Mouse (Mus musculus): ENCODE measurements around the gene Itpr3.
A peak's percentile ranks its signal among the peaks of the same experiment; 100 is the strongest.

Itpr3 gene

DNA sequence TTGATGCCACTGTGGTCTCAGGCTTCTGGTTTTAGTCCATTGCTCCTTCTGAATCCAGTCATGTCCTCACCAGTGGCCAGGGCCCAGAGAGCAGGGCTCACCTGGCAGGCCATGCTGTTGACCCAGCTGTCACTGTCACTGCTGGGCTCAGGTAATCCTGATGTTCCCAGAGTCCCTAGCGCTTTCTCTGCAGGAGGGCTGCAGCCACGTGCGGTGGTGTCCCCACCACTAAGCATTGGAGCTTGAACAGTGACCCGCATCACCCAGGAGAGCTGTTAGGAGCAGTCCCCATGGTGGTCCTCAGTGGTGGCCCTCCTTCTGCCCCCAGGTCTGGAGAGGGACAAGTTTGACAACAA is 62.4 kb downstream of the Itpr3 start:
- DNase-seq (ENCODE audit: low spot score in 2 of 2): no peak

DNA sequence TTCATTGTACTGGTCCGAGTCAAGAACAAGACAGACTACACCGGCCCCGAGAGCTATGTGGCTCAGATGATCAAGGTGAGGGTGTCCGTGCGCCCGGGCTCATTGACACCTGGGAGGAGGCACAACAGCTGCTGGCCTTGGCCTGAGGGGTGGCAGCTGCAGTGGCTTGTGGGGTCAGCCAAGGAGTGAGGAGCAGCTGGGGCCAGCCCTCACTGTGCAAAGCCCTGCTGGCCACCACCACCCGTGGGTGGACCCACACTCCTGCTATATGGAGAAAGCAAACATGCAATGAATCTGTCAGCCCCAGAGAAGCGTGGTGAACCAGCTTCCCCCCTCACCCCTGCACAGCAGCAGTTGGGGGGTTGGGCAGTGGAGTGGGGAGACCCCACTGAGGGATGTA is 62.9 kb downstream of the Itpr3 start:
- DNase-seq (ENCODE audit: low spot score in 2 of 2): no peak

DNA sequence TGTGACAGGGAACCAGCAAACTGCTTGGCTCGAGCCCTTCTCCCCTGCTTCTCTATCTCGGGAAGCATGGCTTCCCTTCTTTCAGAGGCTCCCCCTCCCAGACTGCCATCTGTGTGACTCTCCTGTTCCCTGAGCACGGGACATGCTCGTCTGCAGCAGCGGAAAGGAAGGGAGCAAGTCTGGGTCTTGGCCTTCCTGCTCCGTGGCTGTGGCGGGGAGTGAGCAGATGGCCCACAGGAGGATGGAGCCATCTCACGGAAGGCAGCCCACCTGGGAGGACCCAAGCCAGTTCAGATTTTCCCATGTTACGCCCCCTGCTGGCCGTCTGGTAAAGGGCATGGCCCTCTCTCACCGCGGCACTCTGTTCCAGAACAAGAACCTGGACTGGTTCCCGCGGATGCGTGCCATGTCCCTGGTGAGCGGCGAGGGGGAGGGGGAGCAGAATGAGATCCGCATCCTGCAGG is 63.5 kb downstream of the Itpr3 start:
- peak in 1 of 2 experiments; percentile 28 for DNase-seq (ENCODE audit: low spot score in 2 of 2)

DNA sequence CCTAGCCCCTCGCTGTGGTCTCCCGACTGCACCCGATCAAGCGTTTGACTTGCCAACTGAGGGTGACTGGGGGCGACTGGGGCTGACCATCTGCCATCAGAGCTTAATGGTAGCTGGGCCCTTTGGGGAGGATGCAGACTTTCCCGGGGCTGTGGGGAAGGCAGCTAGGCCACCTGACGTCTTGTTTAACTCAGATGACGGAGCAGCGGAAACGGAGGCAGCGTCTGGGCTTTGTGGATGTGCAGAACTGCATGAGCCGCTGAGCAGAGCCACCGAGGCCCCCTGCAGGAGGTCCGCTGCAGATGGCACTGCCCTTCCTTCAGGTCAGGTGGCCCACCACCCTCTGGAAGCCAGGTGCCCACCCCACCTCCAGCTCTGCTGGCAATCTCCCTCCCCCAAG is 64.2 kb downstream of the Itpr3 start:
- DNase-seq (ENCODE audit: low spot score in 2 of 2): no peak

DNA sequence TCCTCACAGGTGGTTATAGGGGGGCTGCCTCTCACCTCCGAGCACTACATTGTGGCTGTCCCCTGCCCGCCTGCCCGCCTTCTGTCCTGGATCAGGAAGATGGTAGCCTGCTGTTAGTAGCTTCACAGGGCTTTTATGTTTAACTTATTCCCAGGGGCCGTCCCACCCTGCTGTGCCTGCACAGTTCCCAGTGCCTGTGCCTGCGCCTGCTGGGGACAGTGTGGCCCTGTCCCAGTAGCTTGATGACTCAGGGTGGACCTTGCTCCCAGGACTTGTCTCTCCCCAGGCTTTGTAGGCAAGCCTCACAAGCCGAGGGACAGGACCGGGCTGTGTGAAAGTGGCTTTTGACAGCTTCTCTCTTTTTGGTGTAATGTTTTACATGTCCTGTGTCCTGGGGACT is 64.7 kb downstream of the Itpr3 start:
- DNase-seq (ENCODE audit: low spot score in 2 of 2): no peak

DNA sequence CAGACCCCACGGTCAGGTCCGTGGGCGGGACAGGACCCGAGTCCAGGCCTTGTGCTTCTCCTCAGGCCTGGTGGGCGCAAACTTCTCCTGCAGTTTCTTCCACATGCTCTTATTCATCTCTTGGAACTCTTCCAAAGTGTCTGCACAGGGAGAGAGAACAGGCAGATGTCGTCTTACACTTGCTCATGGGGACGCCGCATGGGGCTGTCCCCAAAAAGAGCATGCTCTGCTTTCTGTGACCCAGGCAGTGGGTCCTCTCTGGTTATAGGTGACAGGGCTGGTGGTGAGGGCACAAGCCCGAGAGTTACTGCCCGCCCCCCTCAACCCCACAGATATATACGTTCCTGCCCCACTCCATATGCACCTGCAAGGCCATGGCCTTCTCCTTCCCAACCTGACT is 65.6 kb downstream of the Itpr3 start:
- DNase-seq (ENCODE audit: low spot score in 2 of 2): no peak

DNA sequence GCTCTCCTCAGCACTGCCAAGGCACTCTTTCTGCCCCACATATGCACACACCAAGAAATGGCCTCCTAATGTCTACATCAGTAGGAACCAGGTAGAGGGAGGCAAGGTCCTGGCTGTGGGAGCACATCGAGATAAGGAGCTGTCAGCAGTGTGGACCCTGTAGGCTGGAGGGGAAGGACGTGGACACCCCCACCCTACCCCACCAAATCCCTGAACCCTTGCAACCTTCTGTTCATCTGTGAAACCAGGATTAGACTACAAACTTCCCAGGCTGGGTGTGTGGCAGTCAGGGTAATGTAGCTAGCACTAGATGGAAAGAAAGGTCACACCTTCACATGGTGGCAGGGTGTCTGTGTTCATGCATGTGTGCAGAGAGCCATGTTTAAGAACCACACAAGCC is 66.0 kb downstream of the Itpr3 start:
- no peak for DNase-seq (ENCODE audit: low spot score in 2 of 2)

DNA sequence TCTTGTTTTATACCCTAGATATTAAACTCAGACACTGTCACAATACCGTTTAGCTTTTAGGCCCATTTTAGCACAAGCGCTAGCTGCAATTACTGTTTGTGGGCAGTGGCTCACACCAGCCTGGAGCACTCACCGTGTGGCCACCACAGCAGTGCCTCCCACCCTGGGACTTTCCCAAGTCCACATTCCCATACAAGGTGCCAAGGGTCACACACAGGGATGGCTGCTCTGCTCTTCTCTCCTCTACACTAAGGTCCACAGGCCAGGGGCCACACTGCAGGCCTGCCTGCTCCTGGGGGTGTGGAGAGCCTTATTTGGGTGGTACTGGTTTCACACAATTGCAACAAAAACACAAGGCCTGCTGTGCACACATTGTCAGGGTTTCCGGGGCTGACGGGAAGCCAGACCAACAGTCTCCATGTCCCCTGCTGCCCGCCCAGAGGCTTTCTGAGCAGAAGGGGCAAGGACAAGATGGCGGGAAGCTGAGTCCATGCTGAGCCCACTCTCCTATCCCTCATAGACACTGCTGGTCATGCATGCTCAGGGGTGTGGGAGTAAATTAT is 66.8 kb downstream of the Itpr3 start:
- DNase-seq (ENCODE audit: low spot score in 2 of 2): no peak

DNA sequence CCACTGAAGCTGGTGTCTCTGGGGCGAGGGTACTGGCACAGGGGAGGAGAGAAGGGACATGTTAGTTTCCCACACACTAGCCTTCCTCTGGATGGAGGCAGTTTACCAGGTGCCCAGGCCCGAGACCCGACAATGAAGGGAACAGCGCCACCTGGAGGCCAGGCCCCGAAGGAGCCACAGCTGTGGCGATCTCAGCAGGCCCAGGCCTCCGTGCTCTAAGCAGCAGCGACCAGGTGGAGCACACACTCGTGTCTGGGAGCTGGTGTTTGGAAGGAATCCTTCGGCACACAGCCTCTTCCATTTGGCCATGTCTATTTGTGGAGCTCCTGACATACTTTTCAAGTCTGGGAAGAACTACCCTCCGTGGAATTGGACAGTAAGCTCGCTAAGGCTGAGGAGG is 68.1 kb downstream of the Itpr3 start:
- peak; percentile 60 to 87 for DNase-seq (ENCODE audit: low spot score in 2 of 2)

DNA sequence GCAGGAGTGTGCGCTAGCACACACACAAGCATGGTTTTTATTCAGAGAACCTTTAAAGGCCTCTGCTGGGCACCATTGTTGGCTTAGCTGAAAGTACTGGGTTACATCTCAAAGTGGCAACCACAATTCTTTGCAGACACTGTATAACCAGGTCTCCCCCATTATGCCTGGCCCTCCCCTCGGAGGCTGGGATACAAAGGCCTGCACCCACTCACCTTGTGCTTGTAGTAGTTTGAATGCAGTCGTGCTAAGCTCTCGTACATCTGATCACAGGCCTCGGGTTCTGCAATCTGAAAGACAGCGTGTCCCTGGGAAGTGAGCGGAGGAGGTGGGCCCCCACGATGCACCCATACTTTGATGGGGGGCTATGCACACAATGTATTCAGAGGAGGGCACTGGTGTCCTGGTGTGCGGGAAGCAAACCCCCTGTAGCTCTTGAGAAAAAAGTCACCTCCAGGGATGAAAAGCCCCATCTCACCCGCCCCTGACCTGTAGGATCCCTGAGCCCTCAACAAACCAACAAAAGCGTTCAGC is 68.6 kb downstream of the Itpr3 start:
- no peak for DNase-seq (ENCODE audit: low spot score in 2 of 2)

DNA sequence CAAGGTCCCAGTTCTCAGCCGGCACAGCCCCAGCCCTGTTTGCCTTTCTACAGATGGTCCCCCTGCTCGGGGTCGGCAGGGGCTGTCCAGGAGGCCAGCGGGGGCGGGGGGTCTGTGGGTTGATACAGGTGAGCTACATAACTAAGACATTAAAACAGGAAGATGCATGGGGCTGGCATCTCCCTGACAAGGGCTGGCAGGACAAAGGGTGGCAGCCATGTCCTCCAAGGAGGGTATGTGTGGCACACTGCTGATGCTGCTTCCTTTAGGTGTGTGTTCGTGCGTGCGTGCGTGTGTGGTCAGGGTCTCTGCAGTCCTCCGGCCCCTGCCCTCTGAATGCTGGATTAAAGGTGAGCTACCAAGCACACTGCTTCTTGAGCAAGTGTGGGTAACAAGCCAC is 69.9 kb downstream of the Itpr3 start:
- DNase-seq (ENCODE audit: low spot score in 2 of 2): no peak

DNA sequence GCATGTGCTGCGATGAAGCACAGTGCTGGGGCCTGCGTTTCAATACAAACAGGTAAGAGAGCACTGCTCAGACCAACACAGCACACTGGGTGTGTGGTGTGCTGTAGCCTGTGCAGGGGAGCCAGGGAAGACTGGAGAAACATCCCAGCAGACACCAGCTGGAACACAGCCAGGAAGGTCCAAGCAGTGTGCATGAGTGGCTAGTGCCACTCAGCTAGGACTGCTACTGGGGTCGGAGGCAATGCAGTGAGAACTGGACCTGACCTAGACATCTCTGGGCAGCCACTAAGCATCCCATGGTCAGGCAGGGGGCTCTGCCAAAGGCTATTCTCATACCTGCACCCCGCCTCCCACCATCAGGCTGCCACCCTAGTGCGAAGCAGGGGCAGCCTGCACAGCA is 71.1 kb downstream of the Itpr3 start:
- DNase-seq (ENCODE audit: low spot score in 2 of 2): no peak

DNA sequence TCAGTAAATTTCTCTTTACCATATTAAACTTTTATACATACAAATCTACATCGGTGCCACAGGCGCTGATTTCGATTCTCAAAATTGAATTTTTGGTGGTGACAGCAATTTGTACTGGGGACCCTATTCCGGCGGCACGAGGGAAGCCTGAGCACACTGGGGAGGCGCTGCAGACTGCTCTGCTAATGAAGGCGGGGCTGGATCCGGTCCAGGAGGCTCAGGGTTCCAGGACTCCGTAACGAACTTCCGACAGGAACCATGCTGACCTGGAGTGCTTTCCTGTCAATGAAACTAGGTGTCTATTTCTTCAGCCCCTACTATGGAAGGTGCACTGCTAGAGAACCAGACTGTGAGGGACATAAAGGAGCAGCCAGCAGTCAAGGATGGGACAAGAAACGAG is 72.2 kb downstream of the Itpr3 start:
- DNase-seq (ENCODE audit: low spot score in 2 of 2): no peak

DNA sequence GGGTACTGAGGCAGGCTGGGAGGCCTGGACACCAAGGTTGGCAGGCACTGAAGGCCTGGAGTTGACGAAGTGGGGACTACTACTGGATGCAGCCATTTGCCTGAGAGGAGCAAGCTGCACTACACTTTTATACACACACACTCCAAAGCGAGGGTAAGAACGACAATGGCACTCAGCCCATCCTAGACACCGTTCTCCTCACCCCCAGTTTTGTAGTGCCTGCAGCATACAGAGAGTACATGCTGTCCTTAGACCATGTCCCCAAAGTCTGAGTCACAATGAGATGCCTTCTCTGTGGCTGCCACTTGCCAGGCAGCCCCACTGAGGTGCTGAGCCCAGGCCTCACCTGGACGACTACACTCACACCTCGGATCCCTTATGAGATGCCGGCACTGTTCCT is 72.7 kb downstream of the Itpr3 start:
- DNase-seq (ENCODE audit: low spot score in 2 of 2): no peak

DNA sequence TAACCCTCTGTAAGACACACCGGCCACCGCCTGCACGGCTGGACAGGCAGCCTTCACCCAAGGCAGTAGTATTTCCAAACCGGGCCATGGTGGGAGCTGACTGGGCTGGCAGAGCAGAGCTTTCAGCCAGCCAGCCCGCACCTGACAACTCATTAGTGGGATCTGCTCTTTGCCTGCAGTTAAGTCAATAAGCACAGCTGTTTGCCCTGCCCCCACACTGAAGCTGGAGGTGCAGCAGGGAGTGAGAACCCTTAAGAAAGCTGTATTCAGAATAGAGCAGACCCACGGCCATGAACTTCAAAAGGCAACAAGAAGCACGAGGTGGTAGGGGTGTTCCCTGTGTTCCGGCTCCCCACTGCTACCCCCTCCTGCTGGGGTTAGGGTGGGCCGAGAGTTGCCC is 73.1 kb downstream of the Itpr3 start:
- peak; percentile 62 to 71 for DNase-seq (ENCODE audit: low spot score in 2 of 2)

DNA sequence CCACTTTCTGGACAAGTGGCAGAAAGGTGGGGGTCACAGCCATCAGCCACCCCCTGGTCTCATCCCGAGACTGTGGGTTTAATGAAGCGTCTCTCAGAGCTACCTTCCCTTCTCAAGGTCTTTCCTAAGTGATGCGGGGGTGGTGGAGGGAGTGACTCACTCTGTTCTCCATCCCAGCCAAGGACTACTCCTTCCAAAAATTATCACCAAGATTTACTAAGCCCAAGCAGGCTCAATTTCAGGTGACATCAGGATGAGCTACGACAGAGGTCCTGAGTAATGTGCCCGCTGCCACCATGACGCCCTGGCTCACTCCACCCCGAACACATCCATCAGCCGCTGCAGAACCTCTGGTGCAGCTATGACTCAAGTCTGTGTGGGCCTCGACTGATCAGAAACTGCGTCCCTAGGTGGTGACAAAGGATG is 74.1 kb downstream of the Itpr3 start:
- no peak for DNase-seq (ENCODE audit: low spot score in 2 of 2)

DNA sequence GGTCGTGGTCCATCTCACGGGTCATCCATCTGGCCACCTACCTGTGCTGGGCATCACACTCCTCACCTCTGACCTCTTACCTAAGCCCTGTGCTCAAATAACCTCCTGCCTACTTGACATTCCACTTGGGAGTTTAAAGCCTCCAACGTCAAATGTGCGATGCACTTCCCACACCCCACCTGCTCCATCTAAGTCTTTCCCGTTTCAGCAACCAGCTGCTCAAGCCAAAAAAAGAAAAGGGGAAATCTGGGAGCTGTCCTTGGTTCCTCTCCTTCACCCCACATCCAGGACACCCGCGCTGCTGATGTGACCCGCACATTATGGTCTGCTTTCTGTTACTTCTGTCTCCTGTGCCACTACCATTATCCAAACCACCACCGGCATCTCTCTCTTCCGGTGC is 75.1 kb downstream of the Itpr3 start:
- no peak for DNase-seq (ENCODE audit: low spot score in 2 of 2)

DNA sequence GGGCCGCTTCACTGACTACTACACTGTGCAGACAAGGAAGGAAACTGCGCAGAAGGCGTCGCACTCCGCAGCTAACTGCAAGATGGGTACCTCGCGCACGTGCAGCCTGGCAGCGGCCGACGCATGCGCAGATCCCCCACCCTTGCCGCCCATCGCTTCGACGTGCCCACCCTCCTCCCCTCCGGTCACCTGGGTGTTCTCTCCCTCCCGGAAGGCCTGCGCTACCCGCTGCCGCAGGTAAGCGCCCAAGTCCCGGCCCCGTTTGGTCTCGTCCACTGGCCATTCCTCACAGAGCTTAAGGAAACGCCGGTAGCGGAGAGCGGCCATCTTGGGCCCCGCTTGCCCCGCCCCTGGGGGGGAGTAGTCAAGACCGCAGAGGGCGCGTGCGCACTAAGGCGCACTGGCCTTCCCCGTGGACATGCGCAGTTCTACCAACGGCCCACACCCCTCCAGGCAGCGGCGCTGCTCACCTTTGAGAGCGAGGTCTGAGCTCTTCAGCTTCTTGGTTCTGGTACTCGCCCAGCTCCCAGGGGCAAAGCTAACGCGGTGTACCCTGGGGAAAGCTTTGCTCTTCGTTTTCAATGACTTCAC is 76.5 kb downstream of the Itpr3 start, which contains the start of gene Uqcc2:
Gene Uqcc2 (minus strand): TSS at position 366 of the 591 bp plus-strand sequence.
- DNase-seq (ENCODE audit: low spot score in 2 of 2): peak; percentile 96 to 99

DNA sequence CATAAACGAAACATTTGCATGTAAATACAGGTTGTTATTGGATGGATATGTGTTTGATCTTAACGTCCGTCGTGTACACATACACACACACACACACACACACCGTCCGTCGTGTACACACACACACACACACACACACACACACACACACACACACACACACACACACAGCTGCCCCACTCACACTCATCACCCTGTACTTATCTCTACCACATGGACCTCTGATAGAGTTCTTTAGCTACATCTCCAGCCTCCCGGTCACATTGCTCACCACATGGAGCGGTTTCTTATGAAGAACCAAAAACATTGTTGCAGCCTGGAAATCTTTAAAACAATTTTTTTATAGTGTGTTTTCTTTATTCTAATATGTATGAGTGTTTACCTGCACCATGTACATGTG is 77.1 kb downstream of the Itpr3 start:
- DNase-seq (ENCODE audit: low spot score in 2 of 2): no peak

DNA sequence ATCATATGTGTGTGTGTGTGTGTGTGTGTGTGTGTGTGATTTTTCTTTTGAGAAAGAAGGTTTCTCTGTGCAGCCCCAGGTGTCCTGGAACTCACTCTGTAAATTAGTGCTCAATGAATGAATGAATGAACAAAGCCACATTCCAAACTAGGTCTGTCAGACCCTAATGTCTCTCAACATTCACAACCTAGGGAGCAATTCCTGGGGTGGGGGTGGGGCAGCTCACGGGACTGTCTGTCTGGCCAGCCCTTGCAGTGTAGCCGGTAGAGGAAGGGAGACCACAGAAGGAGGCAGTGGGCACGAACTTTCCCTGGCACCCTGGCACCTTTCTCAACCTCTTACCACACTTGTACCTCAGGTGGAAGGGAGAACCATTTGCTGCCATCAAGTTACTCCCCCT is 77.6 kb downstream of the Itpr3 start:
- no peak for DNase-seq (ENCODE audit: low spot score in 2 of 2)

DNA sequence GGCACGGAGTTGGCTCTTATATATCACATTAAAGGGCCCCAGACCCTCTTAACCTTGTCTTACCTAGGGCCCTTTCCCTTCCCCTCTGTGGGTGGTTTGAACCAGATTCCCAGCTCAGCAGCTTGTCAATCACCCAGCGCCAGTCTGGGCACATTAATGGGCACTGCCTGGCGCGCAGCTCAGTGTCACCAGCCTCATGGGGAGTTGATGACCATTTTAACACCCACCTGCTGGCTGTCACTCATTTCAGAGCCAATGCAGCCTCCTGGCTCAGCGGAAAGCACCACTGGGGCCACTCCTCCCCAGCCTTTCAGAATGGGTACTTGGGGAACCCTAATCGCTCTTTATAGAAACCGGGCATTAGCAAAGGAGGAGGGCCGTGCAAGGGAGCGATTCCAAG is 81.3 kb downstream of the Itpr3 start:
- no peak for DNase-seq (ENCODE audit: low spot score in 2 of 2)

DNA sequence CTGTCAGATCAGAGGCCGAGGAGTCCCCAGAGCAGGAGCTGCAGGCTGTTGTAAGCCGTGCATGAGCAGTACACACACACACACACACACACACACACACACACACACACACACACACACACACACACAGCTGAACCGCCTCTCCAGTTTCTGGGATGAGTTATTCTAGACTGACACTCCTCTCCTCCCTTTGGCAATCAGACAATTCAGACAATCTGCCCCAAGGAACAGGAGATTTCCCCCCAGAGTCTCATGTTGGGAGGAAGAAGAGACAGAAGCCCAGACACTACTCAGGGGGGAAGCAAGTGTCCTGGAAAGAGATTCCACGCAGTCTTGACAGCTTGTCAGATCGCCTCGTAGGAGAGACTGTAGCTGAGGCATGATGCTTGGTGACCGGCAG is 82.2 kb downstream of the Itpr3 start:
- no peak for DNase-seq (ENCODE audit: low spot score in 2 of 2)

DNA sequence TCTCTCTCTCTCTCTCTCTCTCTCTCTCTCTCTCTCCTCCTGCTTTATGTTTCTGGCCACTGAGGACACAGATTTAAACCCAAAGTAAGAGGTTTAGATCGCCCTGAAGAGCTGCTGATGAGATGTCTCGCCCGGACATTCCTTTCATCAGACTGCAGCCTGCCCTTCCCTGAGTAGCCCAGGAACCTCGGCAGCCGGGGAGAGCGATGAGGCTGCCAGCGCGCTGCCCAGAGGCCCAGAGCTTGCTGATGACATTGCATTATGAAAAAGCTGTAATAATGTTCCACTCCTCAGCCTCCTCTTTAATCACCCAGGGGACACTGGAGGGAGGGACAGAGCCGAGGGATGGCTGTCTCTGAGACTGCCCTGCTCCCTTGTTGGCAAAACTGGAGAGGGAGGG is 83.2 kb downstream of the Itpr3 start:
- no peak for DNase-seq (ENCODE audit: low spot score in 2 of 2)

DNA sequence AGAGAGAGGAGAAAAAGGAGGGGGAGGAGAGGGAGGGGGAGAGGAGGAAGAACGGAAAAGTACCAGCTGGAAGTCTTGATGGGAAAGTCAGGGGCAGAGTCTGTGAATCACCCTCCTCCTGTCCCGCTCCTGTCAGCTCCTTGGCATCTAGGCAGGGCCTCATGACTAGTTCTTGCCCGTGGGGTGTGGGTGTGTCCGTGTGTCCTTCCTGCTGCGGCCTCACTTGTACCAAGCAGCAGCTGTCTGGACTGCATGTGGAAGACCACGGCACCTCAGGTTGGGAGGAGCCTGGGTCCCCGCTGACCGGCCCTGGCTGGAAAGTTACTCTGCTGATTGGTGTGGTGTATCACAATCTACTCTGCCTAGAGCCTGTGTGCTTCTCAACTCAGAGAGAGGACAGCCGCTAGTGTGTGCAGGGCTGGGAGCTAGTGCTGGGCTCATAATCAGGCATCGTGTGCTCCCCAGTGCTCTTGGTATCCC is 84.9 kb downstream of the Itpr3 start:
- no peak for DNase-seq (ENCODE audit: low spot score in 2 of 2)
